Mouse (Mus musculus) E14TG2a.4 (cell line): Measurements from ENCODE around the gene Birc2.

Experiments used
- CTCF ChIP-seq: conservative IDR thresholded peaks from 2 replicates; pipeline ENCODE4 v1.5.1; 2014; ENCODE audit warnings: low read length
- POU5F1 ChIP-seq: IDR thresholded peaks from 2 replicates; pipeline ENCODE4 v1.6.1; 2014; ENCODE audit warnings: low read length, borderline replicate concordance

GRCm38 (mm10) chr9:7867981-7868380, 31.1 kb upstream of the Birc2 start:
- TF ChIP-seq CTCF = no peak
- no peak for TF ChIP-seq POU5F1
